Mouse (Mus musculus) brain, embryonic 14.5 days (tissue): Measurements from ENCODE around the gene Mrpl44.

Source experiments
- CTCF ChIP-seq: fragments of 200-500 bp; IDR thresholded peaks from 2 replicates; pipeline ENCODE4 v1.5.1; 2012; ENCODE audit warnings: inconsistent platforms, mild to moderate bottlenecking, moderate library complexity, borderline replicate concordance; ENCODE audit not compliant: insufficient read depth, insufficient read length; ENCODE audit errors: extremely low read depth
- POLR2A ChIP-seq: fragments of 200-500 bp; IDR thresholded peaks from 2 replicates; pipeline ENCODE4 v1.6.1; 2012; ENCODE audit warnings: mild to moderate bottlenecking, inconsistent platforms, borderline replicate concordance; ENCODE audit not compliant: poor library complexity, insufficient read depth, insufficient read length, severe bottlenecking; ENCODE audit errors: extremely low read depth

GRCm38 (mm10) chr1:79751186-79751585, 24.6 kb upstream of the Mrpl44 start:
- no peak for TF ChIP-seq CTCF
- TF ChIP-seq POLR2A: no peak
